Mouse (Mus musculus) heart, postnatal 25 days (tissue): Measurements from ENCODE around the gene Supv3l1. TPM values are rescaled to one million over a fixed set of nuclear protein-coding genes. Genes with fewer than 3 reads are reported as not detected.

Experiments
- DNase-seq: peaks from one replicate; pipeline ENCODE4 v3.0.0; 2022; ENCODE audit warnings: low spot score
- intact Hi-C: fragments of 180-260 bp; cut with DNase I; formaldehyde crosslinking; loops from one replicate; pipeline ENCODE4 v1.15.1; 2025
- total RNA-seq, 2 experiments: library from RNA; stranded (reverse); gene quantifications; 2 replicates each; pipeline ENCODE4 v1.2.3; 2021

Supv3l1 gene
- total RNA-seq, 2 experiments from 2014 or later: 38.5 to 39.3 TPM

GRCm38 (mm10) chr10:62419422-62419821, 30.1 kb downstream of the Supv3l1 start:
- no peak for DNase-seq
- intact Hi-C loops: no loop called here

GRCm38 (mm10) chr10:62418831-62419356, 30.6 kb downstream of the Supv3l1 start:
- DNase-seq: no peak
- intact Hi-C loops: no loop called here

GRCm38 (mm10) chr10:62413606-62413982, 35.9 kb downstream of the Supv3l1 start:
- no peak for DNase-seq
- intact Hi-C loops: no loop called here

GRCm38 (mm10) chr10:62412906-62413605, 36.5 kb downstream of the Supv3l1 start:
- intact Hi-C loops: no loop called here
- DNase-seq: no peak

- intact Hi-C loops: loop anchor here (1.0 kb wide), 1 partner anchor 136 kb away; no protein-coding TSS in a partner anchor
- no peak for DNase-seq
Measured at GRCm38 (mm10) chr10:62411431-62412410, 37.8 kb downstream of the Supv3l1 start.

- intact Hi-C loops: loop anchor here (1.0 kb wide), 1 partner anchor 136 kb away; no protein-coding TSS in a partner anchor
- peak; percentile 20 for DNase-seq
Measured at GRCm38 (mm10) chr10:62410943-62411342, 38.6 kb downstream of the Supv3l1 start.

GRCm38 (mm10) chr10:62404901-62405300, 44.6 kb downstream of the Supv3l1 start:
- no peak for DNase-seq
- intact Hi-C loops: no loop called here

- DNase-seq: peak; percentile 31
- intact Hi-C loops: no loop called here
Measured at GRCm38 (mm10) chr10:62401641-62402111, 47.9 kb downstream of the Supv3l1 start.

GRCm38 (mm10) chr10:62383011-62383410, 66.5 kb downstream of the Supv3l1 start:
- intact Hi-C loops: loop anchor here (5.0 kb wide), 1 partner anchor 66 kb away; no protein-coding TSS in a partner anchor
- no peak for DNase-seq

GRCm38 (mm10) chr10:62380936-62381335, 68.6 kb downstream of the Supv3l1 start:
- no peak for DNase-seq
- intact Hi-C loops: loop anchor here (1.0 to 5.0 kb wide), 2 partner anchors 64 to 106 kb away; no protein-coding TSS in a partner anchor

- intact Hi-C loops: loop anchor here (5.0 kb wide), 1 partner anchor 63 kb away; no protein-coding TSS in a partner anchor
Measured at GRCm38 (mm10) chr10:62379808-62380207, 69.7 kb downstream of the Supv3l1 start, which contains the start of gene Hk1. Gene Hk1, minus strand, starts transcription at chr10:62379908.

More at GRCm38 (mm10) chr10:62379808-62380207, 69.7 kb downstream of the Supv3l1 start, which contains the start of gene Hk1:
- no peak for DNase-seq

Other genes with a start within 250 kb of the Supv3l1 start
- gene Tspan15, start 218.5 kb downstream of the Supv3l1 start, total RNA-seq: 1 to 10 TPM; 8.3 to 8.6 TPM
- not detected for gene Tacr2, start 197.3 kb downstream of the Supv3l1 start, total RNA-seq
- 100 to 1,000 TPM; 123 to 142 TPM for gene Hk1, start 69.8 kb downstream of the Supv3l1 start, total RNA-seq
- not detected for gene Hkdc1, start 27.2 kb downstream of the Supv3l1 start, total RNA-seq
- gene 4930507D05Rik, start 249 bp downstream of the Supv3l1 start, total RNA-seq: under 1 TPM; 0.22 to 0.26 TPM
- 10 to 100 TPM; 40.9 to 48.2 TPM for gene Vps26a, start 37.1 kb upstream of the Supv3l1 start, total RNA-seq
- gene Srgn, start 77.7 kb upstream of the Supv3l1 start, total RNA-seq: 10 to 100 TPM; 40.2 to 45.4 TPM
- 10 to 100 TPM; 36.8 to 41.7 TPM for gene Kif1bp, start 128.7 kb upstream of the Supv3l1 start, total RNA-seq
- gene Ddx21, start 152.5 kb upstream of the Supv3l1 start, total RNA-seq: 10 to 100 TPM; 26.8 to 27.8 TPM
- 10 to 100 TPM; 48.2 to 51.7 TPM for gene Ddx50, start 201.5 kb upstream of the Supv3l1 start, total RNA-seq